Mouse (Mus musculus): Measurements from ENCODE around the gene Far1. TPM values are rescaled to one million over a fixed set of nuclear protein-coding genes. Genes with fewer than 3 reads are reported as not detected.

The Far1 gene
- polyA plus RNA-seq, 1 experiment from 2014 or later: 79.5 TPM

GRCm38 (mm10) chr7:113614198-113614927, 100.7 kb downstream of the Far1 start:
- 86% methylated on average over 10 of the region's 10 CpGs for WGBS

GRCm38 (mm10) chr7:113619166-113619565, 105.5 kb downstream of the Far1 start:
- WGBS: 85% methylated on average over 2 of the region's 2 CpGs
- Histone ChIP-seq H3K27me3 (replicated peaks; ENCODE audit: low read depth, poor library complexity, severe bottlenecking) (no peaks in the 10 kb centered on the region), H3K4me3 (no peak overlapping the region), H3K27ac (replicated peaks) (no peak overlapping the region), H3K9me3 (no peaks in the 10 kb centered on the region), H3K36me3 (replicated peaks) (no peaks in the 10 kb centered on the region), H3K4me1 (no peaks in the 10 kb centered on the region; the same call in 1 of the 2 replicates)
- DNase-seq (ENCODE audit: low spot score): no peak

More at GRCm38 (mm10) chr7:113614198-113614927, 100.7 kb downstream of the Far1 start:
- Histone ChIP-seq H3K4me3 (no peak overlapping the region), H3K4me1 (no peaks in the 10 kb centered on the region), H3K27ac (replicated peaks) (no peak overlapping the region), H3K36me3 (replicated peaks) (no peaks in the 10 kb centered on the region), H3K27me3 (replicated peaks; ENCODE audit: low read depth, poor library complexity, severe bottlenecking) (no peaks in the 10 kb centered on the region), H3K9me3 (no peaks in the 10 kb centered on the region)
- no peak for DNase-seq (ENCODE audit: low spot score)

GRCm38 (mm10) chr7:113619768-113620167, 106.1 kb downstream of the Far1 start:
- Histone ChIP-seq H3K4me1 (no peaks in the 10 kb centered on the region; the same call in 1 of the 2 replicates), H3K27ac (replicated peaks) (no peak overlapping the region), H3K4me3 (no peak overlapping the region), H3K27me3 (replicated peaks; ENCODE audit: low read depth, poor library complexity, severe bottlenecking) (no peaks in the 10 kb centered on the region), H3K36me3 (replicated peaks) (no peaks in the 10 kb centered on the region), H3K9me3 (no peaks in the 10 kb centered on the region)
- DNase-seq (ENCODE audit: low spot score): no peak
- 80% methylated on average over 9 of the region's 9 CpGs for WGBS

Other genes starting within 250 kb of the Far1 start
- 22.9 and 26.1 TPM in 2 replicates for gene Btbd10, start 144.4 kb upstream of the Far1 start, polyA plus RNA-seq (2016; fragmentation: Nextera tagmentation; extraction: Ambion mirVana)
- not detected in 2 replicates for gene Pth, start 125.3 kb upstream of the Far1 start, polyA plus RNA-seq (2016; fragmentation: Nextera tagmentation; extraction: Ambion mirVana)